Mouse (Mus musculus) neural tube, embryonic 13.5 days (tissue): Measurements from ENCODE around the gene Fsd1l. TPM values are rescaled to one million over a fixed set of nuclear protein-coding genes. Genes with fewer than 3 reads are reported as not detected.

Source experiments
- polyA plus RNA-seq: library from polyadenylated mRNA; unstranded; fragments of >200 nt; fragmentation: Nextera tagmentation; extraction: Ambion mirVana; gene quantifications from 2 replicates; pipeline ENCODE4 v1.2.1, GENCODE M21; 2015

The Fsd1l gene
- polyA plus RNA-seq, 1 experiment from 2014 or later = 33.8 TPM

Other genes with a start within 250 kb of the Fsd1l start
- 11.9 and 13.3 TPM in 2 replicates for gene Slc44a1, start 191.1 kb upstream of the Fsd1l start, polyA plus RNA-seq
- gene Fktn, start 82.5 kb downstream of the Fsd1l start, polyA plus RNA-seq = 23.1 and 23.6 TPM in 2 replicates
- 0.19 TPM in 1 of 2 replicates, not detected in the other for gene Tal2, start 148.2 kb downstream of the Fsd1l start, polyA plus RNA-seq
- 5.6 and 7.2 TPM in 2 replicates for gene Tmem38b, start 194.6 kb downstream of the Fsd1l start, polyA plus RNA-seq